Mouse (Mus musculus) central nervous system, embryonic 11.5 days (tissue): Measurements from ENCODE around the gene Bcl3. TPM values are rescaled to one million over a fixed set of nuclear protein-coding genes. Genes with fewer than 3 reads are reported as not detected.

Experiments
- polyA plus RNA-seq: library from polyadenylated mRNA; depleted of rRNA; stranded (reverse); fragments of >200 nt; gene quantifications from 2 replicates; pipeline ENCODE4 v1.2.3, GENCODE M21; 2012; rRNA removed

Bcl3 gene
- 0.60 and 1.0 TPM in 2 replicates for polyA plus RNA-seq

DNA sequence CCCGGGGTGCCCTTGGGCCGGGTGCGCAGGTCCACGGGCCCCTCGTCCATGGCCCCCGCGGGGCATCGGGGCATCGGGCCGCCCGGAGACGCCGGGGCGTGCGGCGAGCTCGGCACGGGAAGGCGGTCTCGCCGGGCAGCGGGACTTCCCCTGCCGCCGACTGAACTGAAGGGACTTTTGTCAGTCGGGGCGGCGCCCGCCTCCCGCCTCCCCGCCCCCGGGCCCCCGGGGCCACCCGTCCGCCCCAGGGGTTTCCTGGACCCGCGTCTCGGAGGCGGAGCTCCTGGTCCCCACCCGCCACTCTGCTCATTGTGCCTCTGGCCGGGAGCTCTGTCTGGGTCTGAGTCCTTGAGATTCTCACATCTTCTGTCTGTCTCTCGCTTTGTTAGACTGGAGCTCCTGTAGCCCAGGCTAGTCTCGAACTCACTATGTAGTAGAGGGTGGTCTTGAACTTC lies at the start of gene Bcl3:
Gene Bcl3, minus strand, starts transcription at position 167 of the 455 bp plus-strand sequence.

DNA sequence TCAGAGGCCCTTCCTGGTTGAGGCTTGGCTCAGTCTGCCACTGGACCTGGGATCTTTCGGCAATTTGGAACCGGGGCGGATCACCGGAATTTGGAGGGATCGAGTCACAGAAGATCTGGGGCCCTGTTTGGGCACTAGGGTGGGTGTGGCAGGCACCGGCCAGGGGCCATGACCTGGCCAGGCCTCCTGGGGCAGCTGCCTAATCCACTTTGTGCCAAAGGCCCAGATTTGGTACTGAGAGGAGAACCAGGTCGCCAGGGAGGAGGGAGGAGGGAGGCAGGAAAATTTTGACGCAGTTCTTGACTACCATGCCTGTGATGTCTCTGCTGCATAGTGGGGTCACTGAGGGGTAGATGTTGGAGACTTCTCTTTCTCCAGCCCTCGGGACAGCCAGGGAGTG lies 38.6 kb upstream of the Bcl3 start, which contains the start of gene Ceacam16:
Gene Ceacam16, minus strand, starts transcription at position 101 of the 400 bp plus-strand sequence.

DNA sequence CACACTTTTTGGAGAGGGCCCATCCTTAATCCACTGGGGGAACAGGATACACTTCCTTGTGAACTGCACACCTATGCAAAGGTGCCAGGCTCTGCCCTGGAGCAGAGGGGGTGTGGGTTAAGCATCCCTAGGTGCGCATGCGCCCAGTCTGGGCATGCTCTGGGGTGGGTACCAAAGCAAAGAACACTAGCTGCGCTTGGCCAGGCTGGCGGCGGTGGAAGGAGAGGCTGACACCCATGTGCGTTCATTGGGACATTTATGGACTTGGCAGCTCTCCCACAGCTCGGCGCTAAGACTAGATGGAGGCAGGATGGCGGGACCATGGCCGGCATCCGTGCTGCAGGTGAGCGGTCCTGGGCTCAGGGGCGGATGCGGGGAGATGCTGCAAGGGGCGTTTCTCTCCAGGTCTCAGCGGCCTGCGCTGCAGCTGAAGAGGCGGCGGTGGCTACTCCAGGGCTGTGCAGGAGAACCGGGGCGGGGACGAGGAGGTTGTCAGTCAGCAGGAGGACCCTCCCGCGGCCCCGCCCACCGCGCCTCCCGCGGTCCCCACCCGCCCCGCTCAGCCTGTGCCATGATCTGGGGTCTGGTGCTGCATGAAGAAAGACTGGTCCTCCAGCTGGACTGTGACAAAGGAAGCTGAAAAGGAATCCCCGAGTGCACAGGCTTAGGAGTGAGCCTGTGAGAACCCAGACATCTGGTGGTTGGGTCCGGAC lies 29.4 kb upstream of the Bcl3 start, which contains the start of gene Gm19345:
Gene Gm19345, plus strand, starts transcription at position 146 of the 713 bp plus-strand sequence.

DNA sequence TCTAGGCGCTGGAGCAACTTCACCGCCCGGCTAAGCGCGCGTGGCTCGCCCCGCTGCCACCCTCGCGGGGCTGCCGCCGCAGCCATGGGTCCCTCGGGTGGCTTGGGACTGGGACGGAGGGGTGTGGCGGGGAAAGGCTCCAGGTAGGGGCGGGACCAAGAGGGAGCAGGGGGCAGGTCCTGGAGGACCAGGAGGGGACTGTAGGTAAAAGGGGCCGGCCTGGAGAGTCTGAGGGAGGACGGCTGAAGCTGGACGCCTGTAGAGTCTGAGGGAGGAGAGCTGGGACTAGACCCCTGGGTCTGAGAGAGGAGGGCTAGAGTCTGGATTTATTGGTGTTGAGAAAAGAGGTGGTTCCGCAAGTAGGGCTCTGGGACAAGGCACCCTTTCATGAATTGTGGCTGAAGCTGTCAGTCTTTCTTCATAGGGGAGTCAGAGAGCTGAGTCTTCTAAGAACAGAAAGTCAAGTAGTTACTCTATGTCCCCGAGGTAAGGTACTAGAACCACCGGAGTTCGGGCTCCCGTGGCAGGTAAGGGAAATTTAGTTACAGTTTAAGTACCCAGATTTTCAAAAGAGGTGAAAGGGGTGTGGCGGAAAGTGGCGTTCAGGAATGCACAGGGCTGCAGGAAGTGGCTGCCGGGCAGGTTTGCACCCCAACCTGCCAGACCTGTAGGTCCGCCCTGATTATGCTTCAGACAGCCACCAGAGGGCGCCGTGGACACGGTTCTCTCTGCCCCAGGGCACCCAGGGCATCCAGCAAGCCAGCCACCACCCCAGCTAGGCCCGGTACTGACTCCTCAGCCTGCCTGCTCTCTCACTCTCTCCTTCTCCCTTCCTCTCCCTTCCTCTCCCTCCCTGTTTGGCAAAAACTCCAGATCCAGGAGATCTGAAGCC lies 25.6 kb downstream of the Bcl3 start, which contains the start of gene Cblc:
Gene Cblc, minus strand, starts transcription at position 113 of the 892 bp plus-strand sequence.

DNA sequence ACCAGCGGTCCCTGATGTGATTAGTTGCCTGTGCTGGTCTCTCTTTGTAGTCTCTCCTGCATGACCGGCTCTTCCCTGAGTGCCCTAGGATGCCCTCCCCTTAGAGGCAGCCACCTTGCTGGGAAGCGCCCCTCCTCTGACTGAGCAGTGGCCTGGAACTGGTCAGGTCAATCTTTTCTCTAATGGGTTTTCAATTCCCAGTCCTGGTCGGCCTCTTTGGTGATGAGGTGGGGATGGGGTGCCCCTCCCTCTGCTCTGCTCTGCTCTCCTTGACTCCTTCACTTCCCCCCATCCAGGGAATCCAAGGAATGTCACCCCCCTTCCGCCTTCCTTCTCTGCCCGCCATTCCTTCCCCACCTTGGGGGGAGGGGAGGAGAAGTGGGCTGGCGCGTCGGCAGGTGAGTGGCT lies 51.6 kb downstream of the Bcl3 start, which contains the start of gene Bcam:
Gene Bcam, minus strand, starts transcription at position 33 of the 408 bp plus-strand sequence.

Other genes starting within 250 kb of the Bcl3 start
- gene Zfp296, start 245.5 kb downstream of the Bcl3 start, polyA plus RNA-seq: 1.0 and 1.3 TPM in 2 replicates
- gene Gemin7, start 245.2 kb downstream of the Bcl3 start, polyA plus RNA-seq: 40.7 and 66.6 TPM in 2 replicates
- gene Clasrp, start 218.3 kb downstream of the Bcl3 start, polyA plus RNA-seq: 134 and 154 TPM in 2 replicates
- gene Relb, start 193.3 kb downstream of the Bcl3 start, polyA plus RNA-seq: 2.4 and 4.4 TPM in 2 replicates
- gene Clptm1, start 157.7 kb downstream of the Bcl3 start, polyA plus RNA-seq: 36.8 and 58.8 TPM in 2 replicates
- gene Apoc2, start 144.8 kb downstream of the Bcl3 start, polyA plus RNA-seq: 4.6 and 11.0 TPM in 2 replicates
- not detected in 2 replicates for gene Gm44805, start 141.3 kb downstream of the Bcl3 start, polyA plus RNA-seq
- 0.19 and 0.41 TPM in 2 replicates for gene Apoc4, start 141.3 kb downstream of the Bcl3 start, polyA plus RNA-seq
- 4.9 and 8.1 TPM in 2 replicates for gene Apoc1, start 130.1 kb downstream of the Bcl3 start, polyA plus RNA-seq
- gene Apoe, start 123.6 kb downstream of the Bcl3 start, polyA plus RNA-seq: 198 and 270 TPM in 2 replicates
- gene Tomm40, start 107.3 kb downstream of the Bcl3 start, polyA plus RNA-seq: 102 and 110 TPM in 2 replicates
- gene Nectin2, start 72.3 kb downstream of the Bcl3 start, polyA plus RNA-seq: 43.3 and 45.3 TPM in 2 replicates
- gene Bcam, start 51.8 kb downstream of the Bcl3 start, polyA plus RNA-seq: 18.2 and 28.9 TPM in 2 replicates
- gene Cblc, start 26.0 kb downstream of the Bcl3 start, polyA plus RNA-seq: 0.34 and 0.46 TPM in 2 replicates
- 0.24 and 0.29 TPM in 2 replicates for gene Gm19345, start 29.2 kb upstream of the Bcl3 start, polyA plus RNA-seq
- gene Ceacam16, start 38.5 kb upstream of the Bcl3 start, polyA plus RNA-seq: not detected in 2 replicates
- gene Ceacam19, start 65.2 kb upstream of the Bcl3 start, polyA plus RNA-seq: not detected in 2 replicates
- 3.6 and 8.4 TPM in 2 replicates for gene Pvr, start 98.4 kb upstream of the Bcl3 start, polyA plus RNA-seq
- gene Igsf23, start 128.0 kb upstream of the Bcl3 start, polyA plus RNA-seq: 0.06 and 0.12 TPM in 2 replicates
- not detected in 2 replicates for gene Ceacam20, start 142.6 kb upstream of the Bcl3 start, polyA plus RNA-seq
- gene Nlrp9b, start 168.7 kb upstream of the Bcl3 start, polyA plus RNA-seq: 0.01 TPM in 1 of 2 replicates, not detected in the other